Mouse (Mus musculus): ENCODE measurements around the gene Sbno2.

DNA sequence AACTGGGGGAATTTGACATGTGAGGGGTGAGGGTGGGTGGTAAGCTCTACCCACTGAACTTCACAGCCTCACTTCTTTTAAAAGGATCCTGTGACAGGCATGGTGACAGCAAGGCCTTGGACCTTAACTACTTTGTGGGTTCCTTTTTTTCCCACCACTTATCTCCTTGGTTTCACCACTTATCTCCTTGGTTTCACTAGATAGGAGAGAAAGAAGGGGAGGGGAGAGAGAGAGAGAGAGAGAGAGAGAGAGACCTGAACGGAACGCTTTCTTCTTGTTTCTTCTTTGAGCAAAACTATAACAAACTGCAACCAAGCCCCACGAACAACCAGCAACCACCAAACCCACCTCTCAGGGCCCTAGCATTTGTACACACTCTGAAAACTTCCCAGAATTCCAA is 56.5 kb downstream of the Sbno2 start:
- no peak for TF ChIP-seq EP300 (IDR thresholded peaks at IDR 0.05; ENCODE audit: insufficient read depth, low read depth, low read length)
- no peak for TF ChIP-seq POLR2A (IDR thresholded peaks at IDR 0.05; ENCODE audit: insufficient read depth, low read length)
